Mouse (Mus musculus): ENCODE results near the gene Nhlrc1. TPM values are rescaled to one million over a fixed set of nuclear protein-coding genes. Genes with fewer than 3 reads are reported as not detected.

Gene Nhlrc1
- 1.1 TPM for polyA plus RNA-seq (2015; fragmentation: Illumina TruSeq; extraction: RNeasy Lipid Tissue Mini Kit (QIAGEN cat#74804); ENCODE audit: insufficient read depth, low replicate concordance)

DNA sequence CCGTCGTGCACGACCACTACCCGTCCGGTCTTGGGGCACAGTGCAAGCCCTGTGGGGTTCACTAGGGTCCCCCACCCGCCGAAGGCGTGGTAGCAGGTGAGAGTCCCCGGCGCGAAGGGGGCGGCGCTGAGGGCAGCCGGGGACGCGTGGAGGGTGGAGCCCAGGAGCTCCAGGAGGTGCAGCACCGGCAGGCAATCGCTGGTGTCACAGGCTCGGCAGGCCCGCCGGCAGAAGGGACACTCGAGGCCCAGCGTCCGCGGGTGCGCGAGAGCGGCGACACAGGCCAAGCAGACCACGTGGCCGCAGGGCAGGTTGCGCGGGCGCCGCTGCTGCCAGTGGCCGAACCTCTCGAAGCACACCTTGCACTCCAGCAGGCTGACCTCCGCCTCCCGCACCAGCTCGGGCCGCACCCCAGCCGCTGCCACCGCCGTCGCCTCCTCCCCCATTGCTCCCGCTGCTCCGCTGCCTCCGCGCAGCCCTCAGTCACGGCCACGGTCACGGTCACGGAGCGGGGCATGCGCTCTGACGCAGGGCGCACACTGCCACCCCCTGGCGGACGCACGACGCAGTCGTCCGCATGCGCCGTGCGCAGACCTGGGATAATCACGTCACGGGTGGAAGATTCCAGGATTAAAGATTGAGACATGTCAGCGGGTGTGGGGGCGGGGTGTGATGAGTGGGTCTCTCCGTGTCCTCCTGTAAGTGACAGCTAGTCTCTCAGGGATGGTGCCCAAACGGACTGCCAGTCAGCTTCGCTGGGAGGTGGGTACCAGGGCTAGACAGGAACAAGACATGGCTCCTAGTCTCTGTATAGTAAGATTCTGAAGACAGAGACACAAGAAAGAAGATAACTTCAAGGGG lies at the start of gene Nhlrc1:
Nhlrc1 (minus strand) TSS at position 517 of the 861 bp plus-strand sequence.

GRCm38 (mm10) chr13:47044617-47044947 lies 29.9 kb upstream of the Nhlrc1 start, which contains the start of gene Tpmt:
Tpmt (minus strand) TSS chr13:47044737.

GRCm38 (mm10) chr13:47043030-47043680 lies 28.5 kb upstream of the Nhlrc1 start, which contains the start of gene Kdm1b:
Kdm1b (plus strand) TSS chr13:47043499.

Other genes with a start within 250 kb of the Nhlrc1 start
- gene Kif13a, start 85.0 kb downstream of the Nhlrc1 start, polyA plus RNA-seq (2015; fragmentation: Illumina TruSeq; extraction: RNeasy Lipid Tissue Mini Kit (QIAGEN cat#74804); ENCODE audit: insufficient read depth, low replicate concordance), result 11.9 TPM
- 35.0 TPM for gene Kdm1b, start 28.6 kb upstream of the Nhlrc1 start, polyA plus RNA-seq (2015; fragmentation: Illumina TruSeq; extraction: RNeasy Lipid Tissue Mini Kit (QIAGEN cat#74804); ENCODE audit: insufficient read depth, low replicate concordance)
- 7.9 TPM for gene Tpmt, start 29.9 kb upstream of the Nhlrc1 start, polyA plus RNA-seq (2015; fragmentation: Illumina TruSeq; extraction: RNeasy Lipid Tissue Mini Kit (QIAGEN cat#74804); ENCODE audit: insufficient read depth, low replicate concordance)
- gene Dek, start 91.4 kb upstream of the Nhlrc1 start, polyA plus RNA-seq (2015; fragmentation: Illumina TruSeq; extraction: RNeasy Lipid Tissue Mini Kit (QIAGEN cat#74804); ENCODE audit: insufficient read depth, low replicate concordance), result 244 TPM
- 11.5 TPM for gene Rnf144b, start 107.8 kb upstream of the Nhlrc1 start, polyA plus RNA-seq (2015; fragmentation: Illumina TruSeq; extraction: RNeasy Lipid Tissue Mini Kit (QIAGEN cat#74804); ENCODE audit: insufficient read depth, low replicate concordance)